21 mouse cellular contexts compared by ENCODE assay signal in the genomic region with DNA sequence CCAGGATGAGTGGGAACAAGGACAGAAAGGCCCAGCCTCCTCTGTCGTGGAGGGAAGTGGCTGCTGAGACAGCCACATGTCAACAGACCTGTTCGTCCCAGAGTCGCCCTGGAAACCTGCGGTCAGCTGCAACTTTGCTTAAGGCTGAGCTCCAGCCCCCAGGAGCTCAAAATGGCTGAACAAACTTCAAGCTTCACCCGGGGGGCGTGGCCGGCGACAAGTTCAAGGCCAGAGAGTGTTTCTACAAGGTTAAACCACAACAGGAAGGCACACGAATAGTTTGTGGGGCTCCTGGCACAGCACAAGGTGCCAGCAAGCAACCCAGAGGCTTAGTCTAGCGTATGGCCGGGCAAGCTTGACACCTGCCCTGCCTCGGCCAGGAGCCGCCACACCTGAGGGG. TPM values are rescaled to one million over a fixed set of nuclear protein-coding genes. Genes with fewer than 3 reads are reported as not detected.
DNase-seq lines count a peak whose midpoint lies in the region; ATAC-seq and TF ChIP-seq lines count a peak whose summit lies in the region.
"Had no signal": no experiment of that assay in that cellular context is flagged by ENCODE, and none has a peak within 500 bp of the region (broad histone marks: within the 10 kb centered on the region; RNA-seq: fewer than 3 reads in every experiment).

No protein-coding gene starts in this region.

- peak; percentile 8 for DNase-seq in thymus, adult 2 months
- DNase-seq in thymus, adult 18-20 months = no peak
- DNase-seq in thymus, postnatal 14 days = peak; percentile 24
- DNase-seq in cerebellum, postnatal 10 days = no peak
- DNase-seq in cerebellum, postnatal 36 days = no peak
- DNase-seq in hindbrain, embryonic 11.5 days (ENCODE audit: low spot score) = no peak
- DNase-seq: adrenal gland, postnatal 10 days; cerebellum, adult 18-20 months; cerebellum, postnatal 14 days; heart, adult 18-20 months; heart, postnatal 10 days; heart, postnatal 4 days had no signal

- WGBS in thymus, adult 2 months = 10% methylated on average over 13 of the region's 13 CpGs
- 77% methylated on average over 13 of the region's 13 CpGs for WGBS in hindbrain, embryonic 11.5 days

- H3K27ac ChIP-seq in thymus, adult 2 months (ENCODE audit: control insufficient read depth, insufficient read depth, low read length) = no peak overlapping the region
- no peak overlapping the region for H3K27ac ChIP-seq in hindbrain, embryonic 11.5 days (ENCODE audit: low read depth, low read length)
- H3K27ac ChIP-seq: embryonic facial prominence, embryonic 13.5 days; forebrain, embryonic 12.5 days; heart, embryonic 10.5 days; hindbrain, embryonic 14.5 days had no signal

- no peaks in the 10 kb centered on the region for H3K9me3 ChIP-seq in hindbrain, embryonic 11.5 days (ENCODE audit: control insufficient read depth, low read length)
- H3K9me3 ChIP-seq: embryonic facial prominence, embryonic 13.5 days; forebrain, embryonic 12.5 days; heart, embryonic 10.5 days had no signal

- H3K27me3 ChIP-seq in thymus, adult 2 months (ENCODE audit: control insufficient read depth, insufficient read depth, low read length) = no peaks in the 10 kb centered on the region
- H3K27me3 ChIP-seq in hindbrain, embryonic 11.5 days (ENCODE audit: control insufficient read depth, insufficient read depth, low read length) = no peaks in the 10 kb centered on the region
- H3K27me3 ChIP-seq: embryonic facial prominence, embryonic 13.5 days; Patski had no signal

- no peak overlapping the region for H3K4me3 ChIP-seq in thymus, adult 2 months (ENCODE audit: control insufficient read depth, insufficient read depth, low read length)
- no peak overlapping the region for H3K4me3 ChIP-seq in hindbrain, embryonic 11.5 days (ENCODE audit: low read depth, low read length)
- H3K4me3 ChIP-seq: embryonic facial prominence, embryonic 13.5 days; forebrain, embryonic 12.5 days; heart, embryonic 10.5 days had no signal

- ATAC-seq in hematopoietic stem cell, adult 5-6 weeks (replicated peaks in 1 of 2; ENCODE audit: insufficient read depth in 1 of 2, low FRiP score in 2 of 2, low TSS enrichment in 1 of 2, low read depth in 1 of 2, poor library complexity in 2 of 2, severe bottlenecking in 2 of 2) = peak; percentile 39 to 42; a peak in 2 of 4 replicates
- no peak for ATAC-seq in hindbrain, embryonic 11.5 days (ENCODE audit: low FRiP score)
- ATAC-seq: forebrain, embryonic 16.5 days; intestine, embryonic 16.5 days; Patski had no signal

- H3K4me1 ChIP-seq in thymus, adult 2 months (replicated peaks; ENCODE audit: control insufficient read depth, insufficient read depth, low read length) = peaks cover 8% of the 10 kb centered on the region
- H3K4me1 ChIP-seq in hindbrain, embryonic 11.5 days (replicated peaks; ENCODE audit: control insufficient read depth, insufficient read depth, low read length) = no peaks in the 10 kb centered on the region
- H3K4me1 ChIP-seq: forebrain, embryonic 12.5 days had no signal

- TF ChIP-seq CTCF in thymus, adult 2 months (IDR thresholded peaks at IDR 0.05; ENCODE audit: borderline replicate concordance, control insufficient read depth, extremely low read depth, insufficient read depth, low read length, poor library complexity) = no peak

- no peaks in the 10 kb centered on the region for H3K36me3 ChIP-seq in thymus, adult 2 months (ENCODE audit: control insufficient read depth, insufficient read depth, low read length)
- H3K36me3 ChIP-seq in hindbrain, embryonic 11.5 days (ENCODE audit: control insufficient read depth, insufficient read depth, low read length) = no peaks in the 10 kb centered on the region
- H3K36me3 ChIP-seq: embryonic facial prominence, embryonic 13.5 days; forebrain, embryonic 12.5 days; heart, embryonic 10.5 days had no signal

- TF ChIP-seq POLR2A in thymus, adult 2 months (IDR thresholded peaks at IDR 0.05; ENCODE audit: control insufficient read depth, extremely low read depth, insufficient read depth, low read length, poor library complexity) = no peak

- no peak overlapping the region for H3K4me2 ChIP-seq in hindbrain, embryonic 11.5 days (replicated peaks; ENCODE audit: low read depth, low read length)
- H3K4me2 ChIP-seq: embryonic facial prominence, embryonic 13.5 days; forebrain, embryonic 12.5 days; hindbrain, embryonic 14.5 days had no signal

- no peak overlapping the region for H3K9ac ChIP-seq in hindbrain, embryonic 11.5 days (ENCODE audit: low read depth, low read length)
- H3K9ac ChIP-seq: embryonic facial prominence, embryonic 13.5 days; forebrain, embryonic 12.5 days; hindbrain, embryonic 14.5 days had no signal

RNA-seq across cellular contexts. Expression of a gene that starts 13.2 kb away (rescaled TPM):
- 8.4 and 9.1 TPM in 2 replicates for polyA plus RNA-seq in thymus, adult 2 months (2012; rRNA removed)
- 0.13 TPM in 1 of 2 replicates, not detected in the other for total RNA-seq in hematopoietic stem cell, adult 5-6 weeks (2017)
- polyA plus RNA-seq in hindbrain, embryonic 11.5 days (2014; fragmentation: Nextera tagmentation; extraction: Ambion mirVana) = 2.2 and 3.5 TPM in 2 replicates
- total RNA-seq: CH12.LX had no signal

Comparison
In these comparisons a context has a peak if more than half of its experiments do, and no peak if none do; other contexts are left out.
1. DNase-seq: peak in thymus, adult 2 months (single experiment) and thymus, postnatal 14 days (single experiment); none in thymus, adult 18-20 months (0 of 2), cerebellum, postnatal 10 days (0 of 2), cerebellum, postnatal 36 days (0 of 2) and hindbrain, embryonic 11.5 days (single experiment).